13 mouse cellular contexts compared by ENCODE assay signal in the genomic region with DNA sequence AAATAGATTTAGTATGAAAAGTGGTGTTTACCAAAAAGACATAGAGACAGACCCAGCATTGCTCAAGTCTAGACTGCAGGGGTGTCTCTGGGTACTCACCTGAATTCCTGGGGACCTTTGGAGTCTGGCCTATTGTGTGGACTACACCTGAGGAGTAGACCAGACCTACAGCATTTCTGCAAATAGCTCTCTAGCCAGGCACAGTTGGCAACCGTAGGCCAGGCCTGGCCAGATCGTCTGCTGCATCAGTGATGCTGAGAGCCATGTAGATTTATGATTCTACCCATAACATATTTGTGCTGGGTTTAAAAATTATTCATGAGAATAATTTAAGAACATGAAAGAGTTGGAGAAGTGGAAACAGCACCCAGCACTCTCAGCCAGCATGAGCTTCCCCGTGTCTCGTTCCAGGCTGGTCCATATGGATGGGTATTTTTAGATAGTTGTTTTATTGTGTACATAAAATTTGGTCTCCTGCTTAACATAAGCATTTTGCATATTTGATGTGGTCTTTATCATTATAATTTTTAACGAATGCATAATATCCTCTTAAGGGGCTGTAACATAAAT.
"Had no signal": no experiment of that assay in that cellular context is flagged by ENCODE, and none has a peak within 500 bp of the region (broad histone marks: within the 10 kb centered on the region; RNA-seq: fewer than 3 reads in every experiment).

No protein-coding gene starts in this region.

- H3K4me2 ChIP-seq: kidney, embryonic 15.5 days; limb, embryonic 12.5 days; neural tube, embryonic 15.5 days had no signal

- H3K27ac ChIP-seq: kidney, embryonic 15.5 days; limb, embryonic 12.5 days; liver, embryonic 14.5 days; neural tube, embryonic 15.5 days had no signal

- H3K27me3 ChIP-seq: kidney, embryonic 15.5 days; limb, embryonic 12.5 days; neural tube, embryonic 15.5 days had no signal

- H3K9ac ChIP-seq: kidney, embryonic 15.5 days; limb, embryonic 12.5 days; liver, embryonic 14.5 days; neural tube, embryonic 15.5 days had no signal

- DNase-seq: kidney, adult 2 months; kidney, postnatal 14 days; layer of hippocampus, postnatal 36 days; lung, adult 18-20 months; midbrain, embryonic 14.5 days; right cerebral cortex, adult 18-20 months; thymus, postnatal 25 days had no signal

- H3K9me3 ChIP-seq: kidney, embryonic 15.5 days; limb, embryonic 12.5 days; neural tube, embryonic 15.5 days had no signal

- H3K36me3 ChIP-seq: kidney, embryonic 15.5 days; limb, embryonic 12.5 days; neural tube, embryonic 15.5 days had no signal

- H3K4me3 ChIP-seq: kidney, embryonic 15.5 days; limb, embryonic 12.5 days; myocyte; neural tube, embryonic 15.5 days had no signal

- ATAC-seq: intestine, embryonic 16.5 days had no signal
